Mouse (Mus musculus) embryonic facial prominence, embryonic 15.5 days (tissue): Measurements from ENCODE around the gene Vmn1r214. TPM values are rescaled to one million over a fixed set of nuclear protein-coding genes. Genes with fewer than 3 reads are reported as not detected.

Source experiments
- ATAC-seq: fragments of 200-750 bp; cut with Nextera tagmentation; 2 replicates; pipeline ENCODE4 v1.8.0; 2017; ENCODE audit warnings: low read depth, moderate TSS enrichment; ENCODE audit not compliant: insufficient number of reproducible peaks, low FRiP score, low TSS enrichment
- H3K27ac ChIP-seq: fragments of 300-500 bp; sonication (generic); replicated peaks from 2 replicates; pipeline ENCODE4 v1.5.1; 2015; ENCODE audit warnings: mild to moderate bottlenecking, inconsistent platforms
- H3K27me3 ChIP-seq: fragments of 300-500 bp; sonication (generic); 2 replicates; pipeline ENCODE4 v1.6.1; 2015; ENCODE audit warnings: inconsistent platforms
- H3K36me3 ChIP-seq: fragments of 300-500 bp; sonication (generic); 2 replicates; pipeline ENCODE4 v1.6.1; 2015; ENCODE audit warnings: mild to moderate bottlenecking, inconsistent platforms
- H3K4me1 ChIP-seq: fragments of 300-500 bp; sonication (generic); 2 replicates; pipeline ENCODE4 v1.6.1; 2015; ENCODE audit warnings: inconsistent platforms
- H3K4me2 ChIP-seq: fragments of 300-500 bp; sonication (generic); replicated peaks from 2 replicates; pipeline ENCODE4 v1.6.1; 2015; ENCODE audit warnings: mild to moderate bottlenecking, inconsistent platforms
- H3K4me3 ChIP-seq: fragments of 300-500 bp; sonication (generic); replicated peaks from 2 replicates; pipeline ENCODE4 v1.5.1; 2015; ENCODE audit warnings: mild to moderate bottlenecking, inconsistent platforms
- H3K9ac ChIP-seq: fragments of 300-500 bp; sonication (generic); 2 replicates; pipeline ENCODE4 v1.6.1; 2015; ENCODE audit warnings: inconsistent platforms
- H3K9me3 ChIP-seq: fragments of 300-500 bp; sonication (generic); replicated peaks from 2 replicates; pipeline ENCODE4 v1.6.1; 2016; ENCODE audit warnings: inconsistent platforms
- WGBS: fragments of 180-500 bp; shearing (Covaris S2); methylation state at CpG from one replicate; pipeline ENCODE4 v1.1.7; 2015; 5-methylcytosine and 5-hydroxymethylcytosine counted together
- polyA plus RNA-seq: library from polyadenylated mRNA; unstranded; fragments of >200 nt; fragmentation: Nextera tagmentation; extraction: Ambion mirVana; gene quantifications from 2 replicates; pipeline ENCODE4 v1.2.1, GENCODE M21; 2015

The Vmn1r214 gene
- not detected in 2 replicates for polyA plus RNA-seq

- H3K36me3 ChIP-seq: no peaks in the 10 kb centered on the region
- H3K27ac ChIP-seq: no peak within 1 kb of the TSS
- H3K9me3 ChIP-seq: no peaks in the 10 kb centered on the region
- H3K27me3 ChIP-seq: no peaks in the 10 kb centered on the region
- H3K4me1 ChIP-seq: no peaks in the 10 kb centered on the region
- no peak for ATAC-seq
- H3K4me3 ChIP-seq: no peak within 1 kb of the TSS
- no peak within 1 kb of the TSS for H3K4me2 ChIP-seq
- H3K9ac ChIP-seq: no peak within 1 kb of the TSS
- WGBS: 81% methylated on average over 3 of the region's 3 CpGs
Measured at GRCm38 (mm10) chr13:23030118-23030517, at the start of gene Vmn1r214. Gene Vmn1r214, plus strand, starts transcription at chr13:23030418.

GRCm38 (mm10) chr13:22990214-22990891, 39.9 kb upstream of the Vmn1r214 start:
- Histone ChIP-seq H3K36me3 (no peaks in the 10 kb centered on the region), H3K4me1 (no peaks in the 10 kb centered on the region), H3K4me3 (no peak overlapping the region), H3K4me2 (no peak overlapping the region), H3K27me3 (no peaks in the 10 kb centered on the region), H3K9ac (no peak overlapping the region), H3K27ac (no peak overlapping the region), H3K9me3 (no peaks in the 10 kb centered on the region)
- WGBS: 76% methylated on average over 11 of the region's 11 CpGs
- ATAC-seq: no peak

- Histone ChIP-seq H3K27ac (no peak overlapping the region), H3K4me1 (no peaks in the 10 kb centered on the region), H3K4me2 (no peak overlapping the region), H3K9ac (no peak overlapping the region), H3K9me3 (no peaks in the 10 kb centered on the region), H3K36me3 (no peaks in the 10 kb centered on the region), H3K4me3 (no peak overlapping the region), H3K27me3 (no peaks in the 10 kb centered on the region)
- 49% methylated on average over 1 of the region's 1 CpGs for WGBS
- ATAC-seq: no peak
Measured at GRCm38 (mm10) chr13:22992178-22992700, 38.0 kb upstream of the Vmn1r214 start.

GRCm38 (mm10) chr13:22992721-22993120, 37.5 kb upstream of the Vmn1r214 start:
- ATAC-seq: no peak
- H3K27me3 ChIP-seq: no peaks in the 10 kb centered on the region
- H3K4me3 ChIP-seq: no peak overlapping the region
- 0 out of 2 replicates have a peak, but pooled peaks cover 4% of the 10 kb centered on the region for H3K9me3 ChIP-seq
- 49% methylated on average over 2 of the region's 2 CpGs for WGBS
- no peak overlapping the region for H3K4me2 ChIP-seq
- H3K9ac ChIP-seq: no peak overlapping the region
- H3K27ac ChIP-seq: no peak overlapping the region
- no peaks in the 10 kb centered on the region for H3K4me1 ChIP-seq
- no peaks in the 10 kb centered on the region for H3K36me3 ChIP-seq

GRCm38 (mm10) chr13:23007356-23007755, 22.9 kb upstream of the Vmn1r214 start, which contains the start of gene Vmn1r213:
Gene Vmn1r213, plus strand, starts transcription at chr13:23007656.
- Histone ChIP-seq H3K9me3 (no peaks in the 10 kb centered on the region), H3K27ac (no peak within 1 kb of the TSS), H3K36me3 (no peaks in the 10 kb centered on the region), H3K4me3 (no peak within 1 kb of the TSS), H3K4me2 (no peak within 1 kb of the TSS), H3K9ac (no peak within 1 kb of the TSS), H3K27me3 (no peaks in the 10 kb centered on the region), H3K4me1 (no peaks in the 10 kb centered on the region)
- 57% methylated on average over 1 of the region's 1 CpGs for WGBS
- ATAC-seq: no peak

GRCm38 (mm10) chr13:23018158-23018557, 12.1 kb upstream of the Vmn1r214 start:
- no peaks in the 10 kb centered on the region for H3K9me3 ChIP-seq
- no peak overlapping the region for H3K27ac ChIP-seq
- peak; percentile 73; the same call in 1 of the 2 replicates for ATAC-seq

GRCm38 (mm10) chr13:23024812-23025211, 5.4 kb upstream of the Vmn1r214 start:
- Histone ChIP-seq H3K4me1 (no peaks in the 10 kb centered on the region), H3K9me3 (no peaks in the 10 kb centered on the region), H3K27me3 (no peaks in the 10 kb centered on the region), H3K4me3 (no peak overlapping the region), H3K27ac (no peak overlapping the region), H3K9ac (no peak overlapping the region), H3K4me2 (no peak overlapping the region), H3K36me3 (no peaks in the 10 kb centered on the region)
- no peak for ATAC-seq

More at GRCm38 (mm10) chr13:23018158-23018557, 12.1 kb upstream of the Vmn1r214 start:
- Histone ChIP-seq H3K4me2 (no peak overlapping the region), H3K27me3 (no peaks in the 10 kb centered on the region), H3K4me1 (no peaks in the 10 kb centered on the region), H3K4me3 (no peak overlapping the region), H3K36me3 (no peaks in the 10 kb centered on the region), H3K9ac (no peak overlapping the region)

- H3K27ac ChIP-seq: no peak overlapping the region
- WGBS: 50% methylated on average over 1 of the region's 1 CpGs
- no peak overlapping the region for H3K4me2 ChIP-seq
- H3K27me3 ChIP-seq: no peaks in the 10 kb centered on the region
- H3K4me1 ChIP-seq: no peaks in the 10 kb centered on the region
- no peak overlapping the region for H3K9ac ChIP-seq
- H3K4me3 ChIP-seq: no peak overlapping the region
- H3K36me3 ChIP-seq: no peaks in the 10 kb centered on the region
- H3K9me3 ChIP-seq: no peaks in the 10 kb centered on the region
- no peak for ATAC-seq
Measured at GRCm38 (mm10) chr13:23057778-23058177, 27.6 kb downstream of the Vmn1r214 start.

GRCm38 (mm10) chr13:23067725-23068124, 37.5 kb downstream of the Vmn1r214 start, which contains the start of gene Vmn1r215:
Gene Vmn1r215, plus strand, starts transcription at chr13:23068025.
- 73% methylated on average over 1 of the region's 1 CpGs for WGBS
- Histone ChIP-seq H3K4me3 (no peak within 1 kb of the TSS), H3K4me2 (no peak within 1 kb of the TSS), H3K4me1 (no peaks in the 10 kb centered on the region), H3K36me3 (no peaks in the 10 kb centered on the region), H3K9ac (no peak within 1 kb of the TSS), H3K9me3 (no peaks in the 10 kb centered on the region), H3K27ac (no peak within 1 kb of the TSS), H3K27me3 (no peaks in the 10 kb centered on the region)
- ATAC-seq: no peak

GRCm38 (mm10) chr13:23069312-23069711, 39.1 kb downstream of the Vmn1r214 start:
- no peak overlapping the region for H3K4me2 ChIP-seq
- WGBS: 84% methylated on average over 2 of the region's 2 CpGs
- H3K27ac ChIP-seq: no peak overlapping the region
- no peaks in the 10 kb centered on the region for H3K27me3 ChIP-seq
- no peak overlapping the region for H3K4me3 ChIP-seq
- no peaks in the 10 kb centered on the region for H3K9me3 ChIP-seq
- no peak for ATAC-seq
- no peaks in the 10 kb centered on the region for H3K4me1 ChIP-seq
- no peaks in the 10 kb centered on the region for H3K36me3 ChIP-seq
- H3K9ac ChIP-seq: no peak overlapping the region
